Mouse (Mus musculus) adrenal gland, adult (tissue): ENCODE measurements around the gene Camkk2.
A peak's percentile ranks its signal among the peaks of the same experiment; 100 is the strongest.

Experiments used
- DNase-seq, 2 experiments: peaks; one replicate each; pipeline ENCODE4 v3.0.0; 2022 to 2023; ENCODE audit warnings: low spot score in 1 of 2; ENCODE audit not compliant: inconsistent age in 2 of 2

Camkk2 gene

GRCm38 (mm10) chr5:122702156-122702555 is 77.1 kb downstream of the Camkk2 start:
- peak in 1 of 2 experiments; percentile 45 for DNase-seq

GRCm38 (mm10) chr5:122700837-122701212 is 78.4 kb downstream of the Camkk2 start:
- DNase-seq, result peak in 1 of 2 experiments; percentile 19

GRCm38 (mm10) chr5:122700109-122700836 is 78.9 kb downstream of the Camkk2 start:
- no peak for DNase-seq

- no peak for DNase-seq
These were observed 80.5 kb downstream of the Camkk2 start for GRCm38 (mm10) chr5:122698701-122699060.

- DNase-seq, result peak in 1 of 2 experiments; percentile 14
These were observed 81.0 kb downstream of the Camkk2 start for GRCm38 (mm10) chr5:122698041-122698700.

- no peak for DNase-seq
These were observed 83.7 kb downstream of the Camkk2 start for GRCm38 (mm10) chr5:122695516-122695915.

GRCm38 (mm10) chr5:122693431-122694207 is 85.6 kb downstream of the Camkk2 start:
- DNase-seq, result peak; percentile 26 to 82

- no peak for DNase-seq
These were observed 88.7 kb downstream of the Camkk2 start for GRCm38 (mm10) chr5:122690486-122690885.

- DNase-seq, result no peak
These were observed 90.1 kb downstream of the Camkk2 start for GRCm38 (mm10) chr5:122689153-122689552.

GRCm38 (mm10) chr5:122687391-122687790 is 91.8 kb downstream of the Camkk2 start:
- DNase-seq, result no peak

- DNase-seq, result no peak
These were observed 95.3 kb downstream of the Camkk2 start for GRCm38 (mm10) chr5:122683926-122684325.

GRCm38 (mm10) chr5:122681276-122681675 is 97.9 kb downstream of the Camkk2 start:
- no peak for DNase-seq
